Mouse (Mus musculus): Measurements from ENCODE around the gene Mslnl. TPM values are rescaled to one million over a fixed set of nuclear protein-coding genes. Genes with fewer than 3 reads are reported as not detected.
A peak's percentile ranks its signal among the peaks of the same experiment; 100 is the strongest.

Gene Mslnl
- total RNA-seq, 2 experiments from 2014 or later, result not detected

- peak in 1 of 2 experiments; percentile 12 for DNase-seq (ENCODE audit: low spot score in 2 of 2)
These were observed 48.2 kb downstream of the Mslnl start for GRCm38 (mm10) chr17:25783861-25784574.

GRCm38 (mm10) chr17:25785281-25785745 is 49.5 kb downstream of the Mslnl start, which contains the start of gene Haghl:
TSS of gene Haghl (minus strand) at chr17:25785673.
- peak; percentile 96 to 98 for DNase-seq (ENCODE audit: low spot score in 2 of 2)

GRCm38 (mm10) chr17:25786280-25786679 is 50.4 kb downstream of the Mslnl start, which contains the start of gene Ccdc78:
TSS of gene Ccdc78 (plus strand) at chr17:25786580.
- DNase-seq (ENCODE audit: low spot score in 2 of 2), result no peak

- DNase-seq (ENCODE audit: low spot score in 2 of 2), result no peak
These were observed 51.1 kb downstream of the Mslnl start for GRCm38 (mm10) chr17:25786781-25787504.

- no peak for DNase-seq (ENCODE audit: low spot score in 2 of 2)
These were observed 55.5 kb downstream of the Mslnl start for GRCm38 (mm10) chr17:25791320-25791842.

- peak; percentile 91 to 92 for DNase-seq (ENCODE audit: low spot score in 2 of 2)
These were observed 56.1 kb downstream of the Mslnl start for GRCm38 (mm10) chr17:25791843-25792527.

GRCm38 (mm10) chr17:25792615-25793014 is 56.8 kb downstream of the Mslnl start, which contains the start of gene Fam173a:
TSS of gene Fam173a (minus strand) at chr17:25792901.
- peak; percentile 73 to 82 for DNase-seq (ENCODE audit: low spot score in 2 of 2)

- no peak for DNase-seq (ENCODE audit: low spot score in 2 of 2)
These were observed 58.4 kb downstream of the Mslnl start for GRCm38 (mm10) chr17:25794197-25794596.

- no peak for DNase-seq (ENCODE audit: low spot score in 2 of 2)
These were observed 59.2 kb downstream of the Mslnl start for GRCm38 (mm10) chr17:25794998-25795397.

- peak; percentile 56 to 61 for DNase-seq (ENCODE audit: low spot score in 2 of 2)
These were observed 59.8 kb downstream of the Mslnl start, which contains the start of gene AC134908.4 for GRCm38 (mm10) chr17:25795609-25796092. TSS of gene AC134908.4 (minus strand) at chr17:25795659.

GRCm38 (mm10) chr17:25796211-25796771 is 60.4 kb downstream of the Mslnl start:
- DNase-seq (ENCODE audit: low spot score in 2 of 2), result no peak

GRCm38 (mm10) chr17:25796951-25797369 is 61.1 kb downstream of the Mslnl start, which contains the start of gene Metrn:
TSS of gene Metrn (minus strand) at chr17:25797136.
- peak; percentile 79 to 87 for DNase-seq (ENCODE audit: low spot score in 2 of 2)

Small RNA genes within 50 kb of the gene (microRNA-seq; reads per million reads assigned to microRNA genes)
- gene Gm25083 (0 reads per million in 2 experiments), gene Mir6966 (0.59 to 2.7 reads per million in 2 experiments)

Other genes with a start within 250 kb of the Mslnl start
- gene Sstr5, start 238.8 kb upstream of the Mslnl start, total RNA-seq (2021), result under 1 TPM; 0.18 to 0.38 TPM
- 10 to 100 TPM; 62.7 to 66.3 TPM for gene Sox8, start 165.4 kb upstream of the Mslnl start, total RNA-seq (2021)
- 10 to 100 TPM; 23.1 to 26.4 TPM for gene Lmf1, start 157.0 kb upstream of the Mslnl start, total RNA-seq (2021)
- 10 to 100 TPM; 55.4 to 57.2 TPM for gene Gng13, start 18.9 kb upstream of the Mslnl start, total RNA-seq (2021)
- gene Chtf18, start 8.6 kb upstream of the Mslnl start, total RNA-seq (2021), result 1 to 10 TPM; 2.6 to 3.6 TPM
- gene Rpusd1, start 8.4 kb upstream of the Mslnl start, total RNA-seq (2021), result 10 to 100 TPM; 27.0 to 30.0 TPM
- 1 to 10 TPM; 1.8 to 2.6 TPM for gene Msln, start 18.3 kb downstream of the Mslnl start, total RNA-seq (2021)
- 10 to 100 TPM; 25.7 to 26.9 TPM for gene Narfl, start 37.7 kb downstream of the Mslnl start, total RNA-seq (2021)
- gene Haghl, start 49.6 kb downstream of the Mslnl start, total RNA-seq (2021), result 100 to 1,000 TPM; 140 to 157 TPM
- under 1 TPM; 0.23 to 0.33 TPM for gene Ccdc78, start 50.5 kb downstream of the Mslnl start, total RNA-seq (2021)
- 10 to 100 TPM; 69.2 to 80.1 TPM for gene Fam173a, start 56.9 kb downstream of the Mslnl start, total RNA-seq (2021)
- not detected for gene AC134908.4, start 59.6 kb downstream of the Mslnl start, total RNA-seq (2021)
- gene Metrn, start 61.1 kb downstream of the Mslnl start, total RNA-seq (2021), result 10 to 100 TPM; 51.2 to 65.8 TPM
- gene Fbxl16, start 73.0 kb downstream of the Mslnl start, total RNA-seq (2021), result 100 to 1,000 TPM; 272 to 292 TPM
- gene Wdr24, start 87.6 kb downstream of the Mslnl start, total RNA-seq (2021), result 10 to 100 TPM; 21.0 to 24.1 TPM
- 10 to 100 TPM; 55.4 to 56.9 TPM for gene Jmjd8, start 92.8 kb downstream of the Mslnl start, total RNA-seq (2021)
- gene Stub1, start 97.4 kb downstream of the Mslnl start, total RNA-seq (2021), result 100 to 1,000 TPM; 168 to 169 TPM
- gene Rhbdl1, start 101.3 kb downstream of the Mslnl start, total RNA-seq (2021), result 10 to 100 TPM; 80.6 to 99.3 TPM
- 10 to 100 TPM; 30.9 to 36.3 TPM for gene Gm20683, start 105.7 kb downstream of the Mslnl start, total RNA-seq (2021)
- gene Rhot2, start 108.8 kb downstream of the Mslnl start, total RNA-seq (2021), result 10 to 100 TPM; 80.3 to 94.8 TPM
- 10 to 100 TPM; 25.4 to 37.8 TPM for gene Wdr90, start 125.5 kb downstream of the Mslnl start, total RNA-seq (2021)
- gene Mcrip2, start 132.7 kb downstream of the Mslnl start, total RNA-seq (2021), result 10 to 100 TPM; 30.6 to 32.6 TPM
- 10 to 100 TPM; 31.7 to 32.7 TPM for gene Mettl26, start 139.0 kb downstream of the Mslnl start, total RNA-seq (2021)
- gene Wfikkn1, start 144.8 kb downstream of the Mslnl start, total RNA-seq (2021), result 1 to 10 TPM; 1.1 to 1.4 TPM
- 10 to 100 TPM; 41.9 to 49.9 TPM for gene Rab40c, start 183.7 kb downstream of the Mslnl start, total RNA-seq (2021)
- gene Pigq, start 208.9 kb downstream of the Mslnl start, total RNA-seq (2021), result 100 to 1,000 TPM; 144 to 149 TPM
- gene Nhlrc4, start 208.9 kb downstream of the Mslnl start, total RNA-seq (2021), result not detected
- gene A930017K11Rik, start 216.5 kb downstream of the Mslnl start, total RNA-seq (2021), result not detected
- gene Capn15, start 249.8 kb downstream of the Mslnl start, total RNA-seq (2021), result 10 to 100 TPM; 38.2 to 50.8 TPM

Data from layer of hippocampus, postnatal 10 days (tissue).